Mouse (Mus musculus): Measurements from ENCODE around the gene Nell2. TPM values are rescaled to one million over a fixed set of nuclear protein-coding genes. Genes with fewer than 3 reads are reported as not detected.

The Nell2 gene
- polyA plus RNA-seq, 1 experiment = 0.30 TPM

- TF ChIP-seq CTCF (IDR thresholded peaks at IDR 0.05; ENCODE audit: insufficient read depth, low read length) = no peak
- TF ChIP-seq POLR2A (IDR thresholded peaks at IDR 0.05; ENCODE audit: borderline replicate concordance, extremely low read depth, low read depth, low read length) = no peak
- Histone ChIP-seq H3K4me3 (replicated peaks; ENCODE audit: extremely low read depth, low read depth, low read length) (no peak overlapping the region), H3K4me1 (ENCODE audit: control insufficient read depth, insufficient read depth, low read length) (no peaks in the 10 kb centered on the region)
- 79% methylated on average over 3 of the region's 3 CpGs for WGBS
- DNase-seq = no peak
Measured at GRCm38 (mm10) chr15:95236509-95236908, 291.9 kb downstream of the Nell2 start.

GRCm38 (mm10) chr15:95231171-95231570 lies 297.2 kb downstream of the Nell2 start:
- 78% methylated on average over 13 of the region's 13 CpGs for WGBS
- no peak for DNase-seq
- Histone ChIP-seq H3K4me3 (replicated peaks; ENCODE audit: extremely low read depth, low read depth, low read length) (no peak overlapping the region), H3K4me1 (ENCODE audit: control insufficient read depth, insufficient read depth, low read length) (no peaks in the 10 kb centered on the region)
- TF ChIP-seq POLR2A (IDR thresholded peaks at IDR 0.05; ENCODE audit: borderline replicate concordance, extremely low read depth, low read depth, low read length) = no peak
- TF ChIP-seq CTCF (IDR thresholded peaks at IDR 0.05; ENCODE audit: insufficient read depth, low read length) = no peak

- TF ChIP-seq CTCF (IDR thresholded peaks at IDR 0.05; ENCODE audit: insufficient read depth, low read length) = no peak
- no peak for TF ChIP-seq POLR2A (IDR thresholded peaks at IDR 0.05; ENCODE audit: borderline replicate concordance, extremely low read depth, low read depth, low read length)
- WGBS = 79% methylated on average over 12 of the region's 12 CpGs
- no peak for DNase-seq
Measured at GRCm38 (mm10) chr15:95216640-95217365, 311.6 kb downstream of the Nell2 start.

GRCm38 (mm10) chr15:95210551-95210950 lies 317.8 kb downstream of the Nell2 start:
- no peak for TF ChIP-seq CTCF (IDR thresholded peaks at IDR 0.05; ENCODE audit: insufficient read depth, low read length)
- no peak for TF ChIP-seq POLR2A (IDR thresholded peaks at IDR 0.05; ENCODE audit: borderline replicate concordance, extremely low read depth, low read depth, low read length)
- 68% methylated on average over 4 of the region's 4 CpGs for WGBS

More at GRCm38 (mm10) chr15:95216640-95217365, 311.6 kb downstream of the Nell2 start:
- no peaks in the 10 kb centered on the region for H3K4me1 ChIP-seq (ENCODE audit: control insufficient read depth, insufficient read depth, low read length)
- H3K4me3 ChIP-seq (replicated peaks; ENCODE audit: extremely low read depth, low read depth, low read length) = no peak overlapping the region

GRCm38 (mm10) chr15:95209186-95209585 lies 319.2 kb downstream of the Nell2 start:
- no peak for DNase-seq
- WGBS = 65% methylated on average over 4 of the region's 4 CpGs
- Histone ChIP-seq H3K4me3 (replicated peaks; ENCODE audit: extremely low read depth, low read depth, low read length) (no peak overlapping the region), H3K4me1 (ENCODE audit: control insufficient read depth, insufficient read depth, low read length) (no peaks in the 10 kb centered on the region)
- no peak for TF ChIP-seq POLR2A (IDR thresholded peaks at IDR 0.05; ENCODE audit: borderline replicate concordance, extremely low read depth, low read depth, low read length)
- TF ChIP-seq CTCF (IDR thresholded peaks at IDR 0.05; ENCODE audit: insufficient read depth, low read length) = no peak

More at GRCm38 (mm10) chr15:95210551-95210950, 317.8 kb downstream of the Nell2 start:
- H3K4me1 ChIP-seq (ENCODE audit: control insufficient read depth, insufficient read depth, low read length) = no peaks in the 10 kb centered on the region
- H3K4me3 ChIP-seq (replicated peaks; ENCODE audit: extremely low read depth, low read depth, low read length) = no peak overlapping the region
- no peak for DNase-seq

- Histone ChIP-seq H3K4me3 (replicated peaks; ENCODE audit: extremely low read depth, low read depth, low read length) (no peak overlapping the region), H3K4me1 (ENCODE audit: control insufficient read depth, insufficient read depth, low read length) (no peaks in the 10 kb centered on the region)
- no peak for DNase-seq
- 56% methylated on average over 9 of the region's 9 CpGs for WGBS
- TF ChIP-seq CTCF (IDR thresholded peaks at IDR 0.05; ENCODE audit: insufficient read depth, low read length) (no peak), POLR2A (IDR thresholded peaks at IDR 0.05; ENCODE audit: borderline replicate concordance, extremely low read depth, low read depth, low read length) (no peak)
Measured at GRCm38 (mm10) chr15:95193661-95194280, 334.6 kb downstream of the Nell2 start.

GRCm38 (mm10) chr15:95192951-95193350 lies 335.4 kb downstream of the Nell2 start:
- H3K4me3 ChIP-seq (replicated peaks; ENCODE audit: extremely low read depth, low read depth, low read length) = no peak overlapping the region
- no peaks in the 10 kb centered on the region for H3K4me1 ChIP-seq (ENCODE audit: control insufficient read depth, insufficient read depth, low read length)
- DNase-seq = no peak
- 73% methylated on average over 8 of the region's 8 CpGs for WGBS
- no peak for TF ChIP-seq POLR2A (IDR thresholded peaks at IDR 0.05; ENCODE audit: borderline replicate concordance, extremely low read depth, low read depth, low read length)
- TF ChIP-seq CTCF (IDR thresholded peaks at IDR 0.05; ENCODE audit: insufficient read depth, low read length) = no peak

- Histone ChIP-seq H3K4me1 (ENCODE audit: control insufficient read depth, insufficient read depth, low read length) (no peaks in the 10 kb centered on the region), H3K4me3 (replicated peaks; ENCODE audit: extremely low read depth, low read depth, low read length) (no peak overlapping the region)
- no peak for DNase-seq
- no peak for TF ChIP-seq CTCF (IDR thresholded peaks at IDR 0.05; ENCODE audit: insufficient read depth, low read length)
- no peak for TF ChIP-seq POLR2A (IDR thresholded peaks at IDR 0.05; ENCODE audit: borderline replicate concordance, extremely low read depth, low read depth, low read length)
- 41% methylated on average over 10 of the region's 10 CpGs for WGBS
Measured at GRCm38 (mm10) chr15:95186226-95186625, 342.1 kb downstream of the Nell2 start.

- WGBS = 34% methylated on average over 9 of the region's 9 CpGs
- Histone ChIP-seq H3K4me1 (ENCODE audit: control insufficient read depth, insufficient read depth, low read length) (no peaks in the 10 kb centered on the region), H3K4me3 (replicated peaks; ENCODE audit: extremely low read depth, low read depth, low read length) (no peak overlapping the region)
- DNase-seq = no peak
- TF ChIP-seq POLR2A (IDR thresholded peaks at IDR 0.05; ENCODE audit: borderline replicate concordance, extremely low read depth, low read depth, low read length) = no peak
- TF ChIP-seq CTCF (IDR thresholded peaks at IDR 0.05; ENCODE audit: insufficient read depth, low read length) = no peak
Measured at GRCm38 (mm10) chr15:95185419-95185818, 342.9 kb downstream of the Nell2 start.

- WGBS = 39% methylated on average over 5 of the region's 5 CpGs
Measured at GRCm38 (mm10) chr15:95183450-95183849, 344.9 kb downstream of the Nell2 start.

More at GRCm38 (mm10) chr15:95183450-95183849, 344.9 kb downstream of the Nell2 start:
- no peak for DNase-seq
- Histone ChIP-seq H3K4me3 (replicated peaks; ENCODE audit: extremely low read depth, low read depth, low read length) (no peak overlapping the region), H3K4me1 (ENCODE audit: control insufficient read depth, insufficient read depth, low read length) (no peaks in the 10 kb centered on the region)
- TF ChIP-seq CTCF (IDR thresholded peaks at IDR 0.05; ENCODE audit: insufficient read depth, low read length) (no peak), POLR2A (IDR thresholded peaks at IDR 0.05; ENCODE audit: borderline replicate concordance, extremely low read depth, low read depth, low read length) (no peak)
